Mouse (Mus musculus) MEL (cell line): ENCODE measurements around the gene Scamp1.

Experiments
- CHD1 ChIP-seq: IDR thresholded peaks from 2 replicates; pipeline ENCODE4 v1.6.1; 2012; ENCODE audit warnings: low read depth, mild to moderate bottlenecking, inconsistent platforms, low read length, improper control_type of control experiment
- MYB ChIP-seq: IDR thresholded peaks from 2 replicates; pipeline ENCODE4 v1.6.1; 2011; ENCODE audit warnings: mild to moderate bottlenecking, low read depth, low read length, improper control_type of control experiment
- POLR2A ChIP-seq, 2 experiments: IDR thresholded peaks; 2 replicates each; pipeline ENCODE4 v1.6.1; 2011 to 2012; ENCODE audit warnings: low read length in 2 of 2, mild to moderate bottlenecking in 2 of 2, control low read depth in 1 of 2, improper control_type of control experiment in 1 of 2, low read depth in 1 of 2, moderate library complexity in 1 of 2; ENCODE audit not compliant: control insufficient read depth in 1 of 2, insufficient read depth in 1 of 2, poor library complexity in 1 of 2
- POLR2AphosphoS5 ChIP-seq: IDR thresholded peaks from 2 replicates; pipeline ENCODE4 v1.6.1; 2012; ENCODE audit warnings: low read depth, borderline replicate concordance, mild to moderate bottlenecking, inconsistent platforms, low read length, moderate library complexity, mixed read lengths
- SIN3A ChIP-seq: IDR thresholded peaks from 2 replicates; pipeline ENCODE4 v1.6.1; 2012; ENCODE audit warnings: low read length, improper control_type of control experiment, inconsistent platforms
- USF1 ChIP-seq: IDR thresholded peaks from 2 replicates; pipeline ENCODE4 v1.6.1; 2014; ENCODE audit warnings: low read depth, mild to moderate bottlenecking, inconsistent platforms, low read length, improper control_type of control experiment, moderate library complexity

GRCm38 (mm10) chr13:94321094-94321792 lies 35.6 kb upstream of the Scamp1 start:
- no peak for TF ChIP-seq CHD1
- no peak for TF ChIP-seq POLR2A (IDR thresholded peaks at IDR 0.05; ENCODE audit: control insufficient read depth in 1 of 2, insufficient read depth in 1 of 2, low read depth in 1 of 2, low read length in 2 of 2, poor library complexity in 1 of 2)
- no peak for TF ChIP-seq USF1
- TF ChIP-seq MYB: no peak
- TF ChIP-seq SIN3A: no peak
- no peak for TF ChIP-seq POLR2AphosphoS5
